Mouse (Mus musculus) c-Kit-negative CD71-positive TER-119-positive erythroid progenitor cells, embryonic 14.5 days (primary cell): ENCODE measurements at regions not wholly inside any gene's neighbourhood (a gene's known extent, or its start where the extent isn't known, plus 50 kb on each side); places are given as distances from the start of the nearest gene placed in this dataset.

Experiments used
- DNase-seq: peaks from one replicate; pipeline ENCODE4 v3.0.0-alpha.2; 2013; ENCODE audit warnings: low read depth, low spot score

DNA sequence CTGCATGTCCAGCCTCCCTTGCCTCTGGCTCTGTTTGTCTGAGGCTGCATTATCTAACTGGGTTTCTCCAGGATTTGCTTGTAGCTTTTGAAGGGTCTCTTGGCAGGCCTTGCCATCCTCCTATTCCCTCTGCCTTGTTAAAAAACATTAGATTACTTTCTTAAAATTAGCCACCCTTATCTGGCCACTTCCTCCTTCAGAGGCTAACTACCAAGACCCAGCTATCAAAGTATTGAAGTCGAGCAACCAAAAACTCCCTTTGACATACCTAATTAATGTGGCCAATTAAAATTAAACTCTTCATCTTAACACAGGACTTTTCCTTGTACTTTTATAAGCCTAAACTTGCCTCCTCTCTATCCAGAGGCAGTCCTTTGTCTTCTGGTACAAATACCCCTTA is 66.3 kb upstream of the Kif2a start:
- DNase-seq = no peak

- DNase-seq = no peak
Observed at GRCm38 (mm10) chr13:107087355-107087754, 65.4 kb upstream of the Kif2a start.

- no peak for DNase-seq
Observed at GRCm38 (mm10) chr13:107078085-107078484, 56.2 kb upstream of the Kif2a start.

DNA sequence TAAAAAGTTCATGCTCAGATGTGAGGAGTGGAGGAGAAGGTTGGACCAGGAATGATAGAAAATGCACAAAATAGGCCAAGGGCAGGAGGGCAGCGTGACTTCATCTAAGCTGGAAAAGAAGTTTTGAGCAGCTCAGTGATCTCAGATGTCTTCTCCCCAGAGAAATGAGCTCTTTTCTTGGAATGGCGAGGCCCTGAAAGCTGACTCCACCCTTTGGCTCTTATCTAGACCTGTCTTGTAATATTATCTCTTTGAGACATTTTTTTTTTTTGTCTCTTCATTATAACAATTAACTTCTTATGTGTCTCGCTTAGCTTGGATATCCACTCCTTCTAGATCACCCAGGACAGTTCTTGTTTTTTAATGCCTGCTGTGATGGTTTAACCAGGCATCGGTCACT is 53.0 kb upstream of the Kif2a start:
- peak; percentile 34 for DNase-seq

GRCm38 (mm10) chr13:107073039-107073620 is 51.2 kb upstream of the Kif2a start:
- DNase-seq = no peak

GRCm38 (mm10) chr13:107072345-107073038 is 50.6 kb upstream of the Kif2a start:
- no peak for DNase-seq
